Mouse (Mus musculus): ENCODE measurements around the gene Rfk. TPM values are rescaled to one million over a fixed set of nuclear protein-coding genes. Genes with fewer than 3 reads are reported as not detected.
A peak's percentile ranks its signal among the peaks of the same experiment; 100 is the strongest.

Rfk gene
- total and polyA plus RNA-seq, 3 experiments, result 50.6 to 74.9 (median 73.6) TPM

DNA sequence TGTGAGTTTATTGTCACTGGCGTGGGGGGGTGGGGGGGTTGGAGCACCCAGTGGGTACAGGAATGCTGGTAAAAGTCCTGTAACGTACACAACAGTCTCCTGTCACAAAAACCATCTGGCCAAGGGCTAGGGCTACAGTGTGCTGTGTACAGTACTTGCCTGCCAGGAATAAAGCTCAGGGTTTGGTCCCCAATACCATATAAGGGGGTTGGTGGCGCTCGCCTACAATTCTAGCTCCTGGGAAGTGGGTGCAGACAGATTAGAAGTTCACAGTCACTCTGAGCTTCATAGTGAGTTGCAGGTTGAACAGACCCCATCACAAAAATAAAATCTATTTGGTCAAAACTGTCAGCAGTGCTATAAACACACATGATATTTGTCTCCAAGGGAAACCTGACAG is 39.5 kb upstream of the Rfk start:
- Histone ChIP-seq H3K27me3 (ENCODE audit: control insufficient read depth, insufficient read depth, low read length) (no peaks in the 10 kb centered on the region), H3K9ac (ENCODE audit: low read depth, low read length) (no peak overlapping the region), H3K36me3 (ENCODE audit: control insufficient read depth, insufficient read depth, low read length) (no peaks in the 10 kb centered on the region), H3K4me1 (ENCODE audit: control insufficient read depth, insufficient read depth, low read length) (peaks cover 2% of the 10 kb centered on the region; the same call in 1 of the 2 replicates), H3K4me3 (no peak overlapping the region), H3K79me2 (replicated peaks; ENCODE audit: control insufficient read depth, insufficient read depth, low read length) (no peaks in the 10 kb centered on the region), H3K27ac (no peak overlapping the region; the same call in 1 of the 2 replicates)
- WGBS, result 78% methylated on average over 4 of the region's 4 CpGs
- peak in 1 of 2 experiments; percentile 9 for DNase-seq
- intact Hi-C loops (cut with DNase I), result no loop called here
- TF ChIP-seq EP300 (IDR thresholded peaks at IDR 0.05; ENCODE audit: insufficient read depth, low read depth, low read length) (no peak), POLR2A (IDR thresholded peaks at IDR 0.05; ENCODE audit: insufficient read depth, low read depth, low read length) (no peak), CTCF (IDR thresholded peaks at IDR 0.05) (no peak)

DNA sequence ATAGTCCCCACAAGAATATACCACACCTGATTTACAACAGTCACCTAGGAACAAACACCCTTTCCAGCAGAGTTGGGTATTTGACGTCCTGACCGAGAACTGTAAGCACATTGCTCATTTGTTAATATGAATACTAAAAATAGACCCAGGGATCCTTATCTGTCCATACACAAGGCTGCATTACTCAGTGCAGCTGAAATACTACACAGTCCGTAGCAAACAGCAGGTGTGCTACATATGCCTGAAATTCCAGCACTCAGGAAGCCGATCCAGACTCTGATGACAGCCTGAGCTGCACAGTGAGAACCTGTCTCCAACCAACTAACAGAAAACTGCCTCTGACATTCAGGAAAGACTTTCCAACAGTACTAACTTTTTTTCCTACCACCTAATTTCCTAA is 39.0 kb upstream of the Rfk start:
- Histone ChIP-seq H3K27ac (peak overlapping the region; percentile 38; the same call in 1 of the 2 replicates), H3K27me3 (ENCODE audit: control insufficient read depth, insufficient read depth, low read length) (no peaks in the 10 kb centered on the region), H3K4me1 (ENCODE audit: control insufficient read depth, insufficient read depth, low read length) (peaks cover 2% of the 10 kb centered on the region; the same call in 1 of the 2 replicates), H3K79me2 (replicated peaks; ENCODE audit: control insufficient read depth, insufficient read depth, low read length) (no peaks in the 10 kb centered on the region), H3K9ac (ENCODE audit: low read depth, low read length) (no peak overlapping the region), H3K36me3 (ENCODE audit: control insufficient read depth, insufficient read depth, low read length) (no peaks in the 10 kb centered on the region), H3K4me3 (peak overlapping the region; percentile 22)
- 25% methylated on average over 4 of the region's 4 CpGs for WGBS
- no peak for TF ChIP-seq CTCF (IDR thresholded peaks at IDR 0.05)
- no peak for TF ChIP-seq EP300 (IDR thresholded peaks at IDR 0.05; ENCODE audit: insufficient read depth, low read depth, low read length)
- TF ChIP-seq POLR2A (IDR thresholded peaks at IDR 0.05; ENCODE audit: insufficient read depth, low read depth, low read length), result no peak
- DNase-seq, result no peak
- intact Hi-C loops (cut with DNase I), result no loop called here

DNA sequence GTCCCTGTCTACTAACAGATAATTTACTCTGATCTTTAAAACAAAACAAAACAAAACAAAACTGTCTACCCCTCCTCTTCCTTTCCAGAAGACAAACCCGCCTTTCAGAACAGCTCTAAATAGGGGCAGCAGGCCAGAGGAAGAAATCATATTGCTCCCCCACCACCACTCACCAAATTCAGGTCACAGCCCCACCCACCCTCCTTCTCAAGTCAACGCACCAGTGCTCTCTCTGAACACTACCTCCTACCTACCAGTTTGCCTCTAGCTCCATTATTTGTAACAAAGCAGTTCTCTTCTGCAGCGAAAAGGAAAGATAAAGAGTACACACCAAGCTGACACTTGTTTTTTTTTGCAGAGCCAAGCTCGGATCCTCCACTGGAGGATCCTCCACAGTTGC is 38.5 kb upstream of the Rfk start:
- H3K36me3 ChIP-seq (ENCODE audit: control insufficient read depth, insufficient read depth, low read length), result no peaks in the 10 kb centered on the region
- H3K9ac ChIP-seq (ENCODE audit: low read depth, low read length), result no peak overlapping the region
- H3K79me2 ChIP-seq (replicated peaks; ENCODE audit: control insufficient read depth, insufficient read depth, low read length), result no peaks in the 10 kb centered on the region
- 37% methylated on average over 4 of the region's 4 CpGs for WGBS
- no peaks in the 10 kb centered on the region for H3K27me3 ChIP-seq (ENCODE audit: control insufficient read depth, insufficient read depth, low read length)
- peak overlapping the region; percentile 22 for H3K4me3 ChIP-seq
- intact Hi-C loops (cut with DNase I), result no loop called here
- no peak for TF ChIP-seq EP300 (IDR thresholded peaks at IDR 0.05; ENCODE audit: insufficient read depth, low read depth, low read length)
- H3K4me1 ChIP-seq (ENCODE audit: control insufficient read depth, insufficient read depth, low read length), result peaks cover 2% of the 10 kb centered on the region; the same call in 1 of the 2 replicates
- H3K27ac ChIP-seq, result peak overlapping the region; percentile 38; the same call in 1 of the 2 replicates
- peak in 1 of 2 experiments; percentile 9 for DNase-seq

DNA sequence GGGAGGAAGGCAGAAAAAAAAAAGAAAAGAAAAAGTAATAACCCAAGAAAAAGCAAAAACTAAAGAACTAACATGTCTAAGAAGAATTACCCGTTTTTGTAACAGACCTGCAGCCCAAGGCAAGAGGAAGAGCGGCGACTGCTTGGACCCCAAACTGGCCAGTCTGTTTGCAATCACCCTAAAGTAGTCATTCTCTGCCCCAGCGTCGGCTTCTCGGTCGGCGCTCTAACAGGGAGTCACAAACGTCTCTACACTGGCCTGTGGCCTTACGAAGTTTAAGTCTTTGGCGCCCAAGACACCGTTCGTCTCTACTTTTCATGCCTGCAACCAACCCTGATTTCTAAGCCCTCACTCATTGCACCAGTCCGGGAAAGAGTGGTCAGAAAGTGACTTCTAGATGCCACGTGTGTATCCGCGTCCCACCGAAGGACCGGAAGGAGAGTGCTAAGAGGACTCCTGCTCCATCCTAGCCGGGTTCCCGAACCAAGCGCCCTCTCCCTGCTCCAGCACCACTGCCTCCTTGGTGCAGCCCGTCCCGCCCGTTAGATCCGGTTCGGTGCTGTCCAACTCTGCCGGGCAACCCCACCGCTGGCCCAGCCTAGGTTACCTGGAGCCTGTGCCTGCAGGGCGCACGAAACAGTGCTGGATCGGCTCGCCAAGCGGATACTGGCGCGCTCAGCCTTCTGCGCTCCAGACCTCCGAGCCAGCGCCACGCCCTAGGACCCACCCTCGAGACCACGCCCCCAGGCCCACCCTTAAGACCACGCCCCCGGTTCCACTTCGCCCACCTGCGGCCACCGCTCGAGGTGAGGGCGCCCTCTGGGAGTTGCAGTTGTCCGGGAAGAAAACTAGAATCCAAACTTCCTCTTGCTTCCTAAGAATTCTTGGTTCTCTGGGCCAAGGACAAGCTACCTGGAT is 37.6 kb upstream of the Rfk start:
- TF ChIP-seq EP300 (IDR thresholded peaks at IDR 0.05; ENCODE audit: insufficient read depth, low read depth, low read length) (no peak), POLR2A (IDR thresholded peaks at IDR 0.05; ENCODE audit: insufficient read depth, low read depth, low read length) (peak; percentile 49; the same call in 1 of the 2 replicates), CTCF (IDR thresholded peaks at IDR 0.05) (peak; percentile 58)
- DNase-seq, result peak; percentile 77 to 85
- peak overlapping the region; percentile 61 for H3K27ac ChIP-seq
- H3K4me1 ChIP-seq (ENCODE audit: control insufficient read depth, insufficient read depth, low read length), result peaks cover 2% of the 10 kb centered on the region; the same call in 1 of the 2 replicates
- 3% methylated on average over 50 of the region's 50 CpGs for WGBS
- H3K36me3 ChIP-seq (ENCODE audit: control insufficient read depth, insufficient read depth, low read length), result no peaks in the 10 kb centered on the region
- H3K79me2 ChIP-seq (replicated peaks; ENCODE audit: control insufficient read depth, insufficient read depth, low read length), result no peaks in the 10 kb centered on the region
- peak overlapping the region; percentile 61 for H3K9ac ChIP-seq (ENCODE audit: low read depth, low read length)
- H3K4me3 ChIP-seq, result peak overlapping the region; percentile 54
- no peaks in the 10 kb centered on the region for H3K27me3 ChIP-seq (ENCODE audit: control insufficient read depth, insufficient read depth, low read length)
- intact Hi-C loops (cut with DNase I), result loop anchor here (1.0 kb wide), 1 partner anchor 193 kb away; no protein-coding TSS in a partner anchor

DNA sequence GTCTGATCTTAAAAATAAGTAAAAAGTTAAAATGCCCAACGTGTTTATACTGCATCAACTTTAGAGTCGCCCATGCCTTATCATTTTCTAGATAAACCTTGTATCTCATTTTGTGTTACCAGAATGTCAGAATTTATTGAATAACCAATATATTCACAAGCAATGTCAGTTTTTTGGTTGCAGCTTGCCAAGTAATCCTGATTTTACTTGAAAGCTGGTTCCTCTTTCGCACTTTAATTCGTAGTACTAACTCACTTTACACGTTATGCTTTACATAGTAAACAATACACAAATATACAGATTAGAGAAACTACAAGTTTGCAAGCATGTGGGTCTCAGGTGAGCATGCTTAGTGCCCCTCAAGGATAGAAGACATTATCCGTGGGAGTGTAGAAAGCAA is 36.9 kb upstream of the Rfk start:
- Histone ChIP-seq H3K4me1 (ENCODE audit: control insufficient read depth, insufficient read depth, low read length) (peaks cover 2% of the 10 kb centered on the region), H3K27me3 (ENCODE audit: control insufficient read depth, insufficient read depth, low read length) (no peaks in the 10 kb centered on the region), H3K9ac (ENCODE audit: low read depth, low read length) (no peak overlapping the region), H3K79me2 (replicated peaks; ENCODE audit: control insufficient read depth, insufficient read depth, low read length) (no peaks in the 10 kb centered on the region), H3K36me3 (ENCODE audit: control insufficient read depth, insufficient read depth, low read length) (no peaks in the 10 kb centered on the region), H3K27ac (no peak overlapping the region), H3K4me3 (peak overlapping the region; percentile 54; the same call in 1 of the 2 replicates)
- WGBS, result 55% methylated on average over 6 of the region's 6 CpGs
- no peak for TF ChIP-seq CTCF (IDR thresholded peaks at IDR 0.05)
- TF ChIP-seq EP300 (IDR thresholded peaks at IDR 0.05; ENCODE audit: insufficient read depth, low read depth, low read length), result no peak
- no peak for TF ChIP-seq POLR2A (IDR thresholded peaks at IDR 0.05; ENCODE audit: insufficient read depth, low read depth, low read length)
- intact Hi-C loops (cut with DNase I), result loop anchor here (1.0 kb wide), 1 partner anchor 194 kb away; no protein-coding TSS in a partner anchor
- no peak for DNase-seq

DNA sequence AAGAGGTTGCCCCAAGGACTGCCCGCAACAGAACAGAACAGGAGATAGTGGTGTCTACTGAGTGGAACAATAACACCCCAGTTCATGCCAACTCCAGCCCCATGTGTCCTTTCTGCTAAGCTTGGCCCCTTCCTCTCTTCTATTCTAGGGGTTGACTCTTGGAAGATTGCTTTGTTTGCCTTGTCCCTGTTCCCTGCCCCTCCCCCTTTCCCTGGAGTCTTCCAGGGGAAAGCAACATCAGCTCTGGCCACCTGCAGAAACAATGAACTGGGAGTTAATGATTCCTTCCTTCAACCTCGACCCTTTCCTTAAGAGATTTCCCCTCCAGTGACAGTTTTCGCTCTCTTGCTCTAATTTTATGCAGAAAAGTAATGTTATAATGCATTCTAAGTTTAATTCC is 36.5 kb upstream of the Rfk start:
- H3K9ac ChIP-seq (ENCODE audit: low read depth, low read length), result no peak overlapping the region
- intact Hi-C loops (cut with DNase I), result no loop called here
- H3K36me3 ChIP-seq (ENCODE audit: control insufficient read depth, insufficient read depth, low read length), result no peaks in the 10 kb centered on the region
- H3K4me1 ChIP-seq (ENCODE audit: control insufficient read depth, insufficient read depth, low read length), result peaks cover 2% of the 10 kb centered on the region
- H3K27ac ChIP-seq, result no peak overlapping the region
- no peak for TF ChIP-seq CTCF (IDR thresholded peaks at IDR 0.05)
- no peak for TF ChIP-seq EP300 (IDR thresholded peaks at IDR 0.05; ENCODE audit: insufficient read depth, low read depth, low read length)
- TF ChIP-seq POLR2A (IDR thresholded peaks at IDR 0.05; ENCODE audit: insufficient read depth, low read depth, low read length), result no peak
- WGBS, result 44% methylated on average over 3 of the region's 3 CpGs
- H3K4me3 ChIP-seq, result no peak overlapping the region
- no peaks in the 10 kb centered on the region for H3K79me2 ChIP-seq (replicated peaks; ENCODE audit: control insufficient read depth, insufficient read depth, low read length)
- no peaks in the 10 kb centered on the region for H3K27me3 ChIP-seq (ENCODE audit: control insufficient read depth, insufficient read depth, low read length)
- peak in 1 of 2 experiments; percentile 7 for DNase-seq

All from heart, adult 2 months (tissue).